Mouse (Mus musculus): ENCODE data around the gene Idi2. TPM values are rescaled to one million over a fixed set of nuclear protein-coding genes. Genes with fewer than 3 reads are reported as not detected.
A peak's percentile ranks its signal among the peaks of the same experiment; 100 is the strongest.

The Idi2 gene
- polyA plus RNA-seq, 1 experiment: not detected

GRCm38 (mm10) chr13:8999464-8999863 is 46.8 kb downstream of the Idi2 start:
- TF ChIP-seq CTCF (IDR thresholded peaks at IDR 0.05; ENCODE audit: control insufficient read depth, insufficient read depth, low read length) (no peak), POLR2A (IDR thresholded peaks at IDR 0.05; ENCODE audit: borderline replicate concordance, control insufficient read depth, low read depth, low read length) (no peak)

DNA sequence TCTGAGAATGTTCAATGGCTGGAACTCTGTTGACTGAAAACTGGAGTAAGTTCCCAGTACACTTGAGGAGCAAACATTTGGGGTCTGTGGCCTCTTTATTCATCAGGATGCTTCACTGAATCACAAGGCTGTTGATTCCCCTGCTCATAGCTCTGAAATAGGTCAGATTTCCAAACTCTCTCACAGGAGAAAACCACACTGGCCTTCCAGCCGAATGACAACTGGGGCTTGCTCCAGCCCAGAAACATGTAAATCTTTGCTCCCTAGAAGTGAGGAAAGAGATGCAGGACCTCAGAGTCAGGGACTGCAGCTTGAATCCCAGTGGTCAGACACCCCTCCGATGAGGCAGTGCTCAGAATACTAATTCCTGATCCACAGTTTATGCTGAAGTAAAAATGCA is 50.6 kb downstream of the Idi2 start:
- Histone ChIP-seq H3K4me1 (ENCODE audit: control insufficient read depth, insufficient read depth, low read length) (no peaks in the 10 kb centered on the region), H3K27ac (ENCODE audit: control insufficient read depth, insufficient read depth, low read depth, low read length, poor library complexity) (no peak overlapping the region), H3K4me3 (replicated peaks; ENCODE audit: control insufficient read depth, low read depth, low read length) (no peak overlapping the region)
- TF ChIP-seq POLR2A (IDR thresholded peaks at IDR 0.05; ENCODE audit: borderline replicate concordance, control insufficient read depth, low read depth, low read length) (no peak), CTCF (IDR thresholded peaks at IDR 0.05; ENCODE audit: control insufficient read depth, insufficient read depth, low read length) (no peak)
- 84% methylated on average over 2 of the region's 2 CpGs for WGBS

More at GRCm38 (mm10) chr13:8999464-8999863, 46.8 kb downstream of the Idi2 start:
- peaks cover 1% of the 10 kb centered on the region; the same call in 1 of the 2 replicates for H3K4me1 ChIP-seq (ENCODE audit: control insufficient read depth, insufficient read depth, low read length)
- no peak overlapping the region for H3K4me3 ChIP-seq (replicated peaks; ENCODE audit: control insufficient read depth, low read depth, low read length)
- WGBS: 56% methylated on average over 8 of the region's 8 CpGs
- 0 out of 2 replicates have a peak overlapping the region, but pooled peaks have one; percentile 50 for H3K27ac ChIP-seq (ENCODE audit: control insufficient read depth, insufficient read depth, low read depth, low read length, poor library complexity)

Other genes with a start within 250 kb of the Idi2 start
- gene Wdr37, start 81.0 kb upstream of the Idi2 start, polyA plus RNA-seq (2011; ENCODE audit: insufficient read depth, insufficient read length, low replicate concordance, missing spikeins): 8.1 and 14.8 TPM in 2 replicates
- 12.9 and 25.7 TPM in 2 replicates for gene Idi1, start 67.4 kb upstream of the Idi2 start, polyA plus RNA-seq (2011; ENCODE audit: insufficient read depth, insufficient read length, low replicate concordance, missing spikeins)
- not detected in 2 replicates for gene Gm9745, start 4.6 kb upstream of the Idi2 start, polyA plus RNA-seq (2011; ENCODE audit: insufficient read depth, insufficient read length, low replicate concordance, missing spikeins)
- gene Gtpbp4, start 43.2 kb downstream of the Idi2 start, polyA plus RNA-seq (2011; ENCODE audit: insufficient read depth, insufficient read length, low replicate concordance, missing spikeins): 20.2 and 35.7 TPM in 2 replicates
- gene Larp4b, start 141.0 kb downstream of the Idi2 start, polyA plus RNA-seq (2011; ENCODE audit: insufficient read depth, insufficient read length, low replicate concordance, missing spikeins): 27.8 and 39.2 TPM in 2 replicates